Mouse (Mus musculus): ENCODE measurements around the gene Ppp1r12c.

- TF ChIP-seq POLR2A (IDR thresholded peaks at IDR 0.05; ENCODE audit: low read depth, low read length) (no peak), CTCF (IDR thresholded peaks at IDR 0.05; ENCODE audit: extremely low read depth, insufficient read length, insufficient replicate concordance, low read depth, low read length) (no peak)
Observed at GRCm38 (mm10) chr7:4502421-4503090, 1.1 kb upstream of the Ppp1r12c start.
